In the genomic region with DNA sequence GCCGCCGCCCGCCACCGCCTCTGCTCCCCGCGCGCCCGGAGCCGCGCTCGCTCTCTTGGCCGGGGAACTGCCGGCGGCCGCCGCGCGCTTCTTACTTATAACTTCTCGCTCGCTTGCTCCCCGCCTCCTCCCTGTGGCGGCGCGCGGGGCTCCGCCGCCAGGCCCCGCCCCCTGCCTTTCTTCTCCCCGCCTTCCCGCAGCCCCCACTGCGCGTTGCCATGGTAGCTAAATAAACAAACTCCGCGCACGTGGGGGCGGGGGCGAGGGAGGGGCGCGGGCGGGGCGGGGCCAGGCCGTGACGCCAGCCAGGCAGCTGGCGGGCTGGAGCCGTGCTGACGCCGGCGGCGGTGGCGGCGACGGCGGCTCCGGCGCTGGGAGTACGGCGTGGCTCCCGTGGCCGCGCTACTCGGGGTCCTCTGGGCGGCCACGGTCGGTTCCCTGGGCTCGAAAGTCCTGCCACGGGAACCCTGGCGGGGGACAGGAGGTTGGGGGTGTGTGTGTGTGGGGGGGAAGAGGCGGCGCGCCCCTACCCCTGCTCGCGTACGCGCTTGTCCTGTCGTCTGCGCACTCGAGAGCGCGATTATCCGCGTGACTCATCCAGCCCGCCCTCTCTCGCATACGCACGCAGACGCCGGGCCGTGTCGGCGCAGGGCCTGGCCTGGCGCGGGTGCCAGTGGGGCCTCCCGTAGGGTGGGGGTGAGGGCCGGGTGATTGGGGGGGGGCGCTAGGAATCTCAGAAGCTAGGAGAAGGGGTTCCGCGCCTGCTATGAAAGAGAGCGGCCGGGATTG, we compare ENCODE assay signal across 8 mouse cellular contexts. TPM values are rescaled to one million over a fixed set of nuclear protein-coding genes. Genes with fewer than 3 reads are reported as not detected.
DNase-seq lines count a peak whose midpoint lies in the region; ATAC-seq and TF ChIP-seq lines count a peak whose summit lies in the region.

A gene (minus strand): TSS at position 60 of the 789 bp plus-strand sequence.

- H3K27me3 ChIP-seq in G1E (ENCODE audit: insufficient read depth, low read length) = no peaks in the 10 kb centered on the region
- H3K27me3 ChIP-seq in cerebellum, adult 2 months (ENCODE audit: control insufficient read depth, insufficient read depth, low read length) = peaks cover 3% of the 10 kb centered on the region; the same call in 1 of the 2 replicates
- peaks cover 76% of the 10 kb centered on the region for H3K27me3 ChIP-seq in hindbrain, embryonic 10.5 days (ENCODE audit: insufficient read depth, poor library complexity, severe bottlenecking)
- H3K27me3 ChIP-seq in lung, postnatal 0 days (replicated peaks; ENCODE audit: insufficient read depth, low read length) = no peaks in the 10 kb centered on the region; the same call in 1 of the 2 replicates

- TF ChIP-seq EP300 in lung, postnatal 0 days (IDR thresholded peaks at IDR 0.05) = no peak; the same call in 1 of the 2 replicates

- no peak within 1 kb of the TSS for H3K27ac ChIP-seq in cerebellum, adult 2 months (ENCODE audit: insufficient read depth, low read length)
- peak within 1 kb of the TSS; percentile 90 for H3K27ac ChIP-seq in hindbrain, embryonic 10.5 days
- peak within 1 kb of the TSS; percentile 99 for H3K27ac ChIP-seq in lung, postnatal 0 days (ENCODE audit: low read length)

- H3K4me2 ChIP-seq in lung, postnatal 0 days (replicated peaks; ENCODE audit: low read depth, low read length) = peak within 1 kb of the TSS; percentile 86

- peaks cover 53% of the 10 kb centered on the region for H3K9me3 ChIP-seq in G1E (replicated peaks)
- no peaks in the 10 kb centered on the region for H3K9me3 ChIP-seq in hindbrain, embryonic 10.5 days
- no peaks in the 10 kb centered on the region for H3K9me3 ChIP-seq in lung, postnatal 0 days (ENCODE audit: low read length)

- no peaks in the 10 kb centered on the region for H3K36me3 ChIP-seq in G1E (replicated peaks)
- H3K36me3 ChIP-seq in hindbrain, embryonic 10.5 days = no peaks in the 10 kb centered on the region
- peaks cover 8% of the 10 kb centered on the region for H3K36me3 ChIP-seq in lung, postnatal 0 days (ENCODE audit: insufficient read depth, low read length)

- peak within 1 kb of the TSS; percentile 84 for H3K9ac ChIP-seq in lung, postnatal 0 days (replicated peaks; ENCODE audit: low read depth)

- H3K4me3 ChIP-seq in G1E (ENCODE audit: low read depth, low read length) = peak within 1 kb of the TSS; percentile 13; the same call in 1 of the 2 replicates
- H3K4me3 ChIP-seq in cerebellum, adult 2 months (replicated peaks; ENCODE audit: insufficient read depth, low read depth, low read length) = peak within 1 kb of the TSS; percentile 52
- H3K4me3 ChIP-seq in hindbrain, embryonic 10.5 days = peak within 1 kb of the TSS; percentile 75
- H3K4me3 ChIP-seq in lung, postnatal 0 days (ENCODE audit: low read depth, low read length) = peak within 1 kb of the TSS; percentile 80

- H3K4me1 ChIP-seq in G1E (ENCODE audit: insufficient read depth, low read depth, low read length) = no peaks in the 10 kb centered on the region
- H3K4me1 ChIP-seq in cerebellum, adult 2 months (ENCODE audit: control insufficient read depth, insufficient read depth, low read length) = 0 out of 2 replicates have a peak, but pooled peaks cover 3% of the 10 kb centered on the region
- H3K4me1 ChIP-seq in hindbrain, embryonic 10.5 days (replicated peaks) = peaks cover 39% of the 10 kb centered on the region
- no peaks in the 10 kb centered on the region; the same call in 1 of the 2 replicates for H3K4me1 ChIP-seq in lung, postnatal 0 days (ENCODE audit: insufficient read depth, low read depth, low read length)

- TF ChIP-seq POLR2A in cerebellum, adult 2 months (IDR thresholded peaks at IDR 0.05; ENCODE audit: borderline replicate concordance, insufficient read depth, low read length) = no peak

- no peak for TF ChIP-seq CTCF in G1E (IDR thresholded peaks at IDR 0.05; ENCODE audit: low read depth, low read length)
- TF ChIP-seq CTCF in cerebellum, adult 2 months (IDR thresholded peaks at IDR 0.05; ENCODE audit: borderline replicate concordance, insufficient read depth, low read depth, low read length) = no peak
- no peak for TF ChIP-seq CTCF in lung, postnatal 0 days (IDR thresholded peaks at IDR 0.05)

- ATAC-seq in G1E (ENCODE audit: extremely low read depth, insufficient number of reproducible peaks, low FRiP score, poor library complexity, severe bottlenecking) = no peak
- peak; percentile 85 for ATAC-seq in lung, postnatal 0 days

- no peak for DNase-seq in G1E (ENCODE audit: low spot score)
- DNase-seq in cerebellum, adult 2 months = peak; percentile 47 to 53
- DNase-seq in frontal cortex, adult 2 months (ENCODE audit: extremely low spot score in 1 of 2, low spot score in 1 of 2) = peak; percentile 54 to 88
- DNase-seq in hindbrain, embryonic 10.5 days (ENCODE audit: low spot score) = peak; percentile 93
- peak; percentile 78 to 91 for DNase-seq in layer of hippocampus, postnatal 10 days (ENCODE audit: low spot score in 2 of 2)
- peak; percentile 98 for DNase-seq in lung, postnatal 0 days (ENCODE audit: low spot score)
- peak; percentile 85 for DNase-seq in ovary, postnatal 10 days (ENCODE audit: low spot score)
- DNase-seq in thymus, postnatal 0 days (ENCODE audit: low spot score) = peak; percentile 93

- WGBS in cerebellum, adult 2 months = 1% methylated on average over 83 of the region's 99 CpGs
- WGBS in hindbrain, embryonic 10.5 days = under 1% methylated on average over 98 of the region's 99 CpGs
- under 1% methylated on average over 67 of the region's 99 CpGs for WGBS in lung, postnatal 0 days

RNA-seq across cellular contexts. Expression of the gene that starts here (rescaled TPM):
- total RNA-seq in G1E (2014; fragmentation: Nextera tagmentation) (not detected in 2 replicates), G1E (2017) (0.23 TPM in 1 of 2 replicates, not detected in the other)
- polyA plus RNA-seq in G1E (2012) = 0.04 TPM in 1 of 2 replicates, not detected in the other
- 3.2 and 3.5 TPM in 2 replicates for polyA plus RNA-seq in cerebellum, adult 2 months (2012; rRNA removed)
- 4.9 and 5.1 TPM in 2 replicates for polyA plus RNA-seq in frontal cortex, adult 2 months (2012; rRNA removed)
- polyA plus RNA-seq in hindbrain, embryonic 10.5 days (2016; fragmentation: Nextera tagmentation; extraction: Ambion mirVana) = 0.92 and 1.1 TPM in 2 replicates
- total RNA-seq in layer of hippocampus, postnatal 10 days (2021) = 1 to 10 TPM; 5.6 to 6.8 TPM
- polyA plus RNA-seq in lung, postnatal 0 days (2015; fragmentation: Nextera tagmentation; extraction: Ambion mirVana) = 39.1 and 43.3 TPM in 2 replicates
- polyA plus RNA-seq in thymus, postnatal 0 days (2015; fragmentation: Nextera tagmentation; extraction: Ambion mirVana) = 3.0 and 3.4 TPM in 2 replicates

Comparison
In these comparisons a context has a peak if more than half of its experiments do, and no peak if none do; other contexts are left out.
1. RNA of the gene that starts here (total RNA-seq): 5.6 to 6.8 TPM in layer of hippocampus, postnatal 10 days; 0.23 TPM in G1E; every median in the first group is over 4 times any median in the second.
2. H3K4me3 ChIP-seq: peak in every context shown above with its lines; median percentile 80 in lung, postnatal 0 days; 75 in hindbrain, embryonic 10.5 days; 52 in cerebellum, adult 2 months; 13 in G1E.